Mouse (Mus musculus) cerebellum, adult 18-20 months (tissue): ENCODE measurements at regions not wholly inside any gene's neighbourhood (a gene's known extent, or its start where the extent isn't known, plus 50 kb on each side); places are given as distances from the start of the nearest gene placed in this dataset.

ENCODE experiments used
- DNase-seq, 2 experiments: peaks; one replicate each; pipeline ENCODE4 v3.0.0; 2021

DNA sequence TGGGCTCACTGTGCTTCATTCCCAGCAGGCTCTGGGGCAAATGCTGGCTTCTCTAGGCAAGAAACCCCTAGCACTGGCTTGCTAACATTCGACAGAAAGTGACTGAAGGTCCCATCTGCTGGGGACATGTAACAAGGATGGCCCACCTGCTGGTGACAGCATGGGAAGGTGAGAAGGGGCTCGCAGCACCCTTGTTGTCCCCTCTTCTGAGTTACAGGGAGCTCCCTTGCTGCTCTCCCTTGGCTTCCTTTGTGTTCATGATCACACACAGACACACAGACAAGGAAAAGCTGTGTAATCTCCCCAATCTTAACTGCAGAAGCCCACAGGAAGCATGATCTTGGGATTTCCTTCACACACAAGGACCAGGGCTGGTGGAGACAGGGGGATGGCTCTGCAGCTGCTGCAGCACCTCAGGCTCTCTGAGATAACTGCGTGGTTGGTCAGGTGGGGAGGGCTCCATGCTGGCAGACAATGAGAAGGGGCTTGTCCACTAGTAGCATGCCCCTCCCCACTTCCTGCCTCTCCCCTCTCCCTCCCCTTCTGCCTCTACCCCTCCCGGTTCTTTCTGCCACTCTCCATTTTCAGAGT, 95.3 kb upstream of the Trpm1 start:
- no peak for DNase-seq

DNA sequence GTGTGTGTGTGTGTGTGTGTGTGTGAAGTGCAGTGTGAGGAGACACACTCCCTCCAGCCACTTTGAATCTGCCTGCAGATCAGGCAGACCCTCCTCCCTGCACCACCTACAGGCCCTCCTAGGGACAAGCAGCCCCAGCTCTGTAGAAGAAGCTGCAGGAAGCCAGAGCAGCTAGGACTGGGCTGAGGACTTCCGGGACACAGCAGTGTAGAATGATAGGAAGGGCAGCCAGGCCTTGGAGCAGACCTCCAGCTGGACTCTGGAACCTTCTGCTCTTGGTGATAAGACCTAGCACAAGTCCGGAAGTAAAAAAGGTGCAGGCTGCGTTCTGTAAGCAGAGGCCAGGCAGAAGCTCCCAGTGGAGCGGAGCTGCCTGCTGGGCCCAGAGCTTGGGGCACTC, 95.8 kb upstream of the Trpm1 start:
- no peak for DNase-seq

DNA sequence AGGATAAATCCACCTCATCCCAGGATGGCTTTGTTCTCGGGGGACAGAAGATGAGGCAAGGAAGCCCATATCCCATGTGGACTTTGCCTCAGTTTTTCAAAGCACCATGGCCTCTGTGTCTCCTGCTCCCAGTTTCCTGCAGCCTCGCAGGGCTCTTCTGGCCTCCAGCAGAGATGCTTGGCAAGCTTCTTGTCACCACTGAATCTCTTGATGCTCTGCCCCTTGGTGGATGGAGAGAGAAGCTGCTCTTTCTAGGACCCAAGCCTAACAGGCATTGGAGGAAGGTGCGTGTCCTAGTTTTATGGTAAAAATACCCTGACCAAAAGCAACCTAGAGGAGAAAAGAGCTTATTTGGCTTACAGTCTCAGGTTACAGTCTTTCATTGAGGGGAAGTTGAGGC, 97.1 kb upstream of the Trpm1 start:
- peak; percentile 36 to 45 for DNase-seq

DNA sequence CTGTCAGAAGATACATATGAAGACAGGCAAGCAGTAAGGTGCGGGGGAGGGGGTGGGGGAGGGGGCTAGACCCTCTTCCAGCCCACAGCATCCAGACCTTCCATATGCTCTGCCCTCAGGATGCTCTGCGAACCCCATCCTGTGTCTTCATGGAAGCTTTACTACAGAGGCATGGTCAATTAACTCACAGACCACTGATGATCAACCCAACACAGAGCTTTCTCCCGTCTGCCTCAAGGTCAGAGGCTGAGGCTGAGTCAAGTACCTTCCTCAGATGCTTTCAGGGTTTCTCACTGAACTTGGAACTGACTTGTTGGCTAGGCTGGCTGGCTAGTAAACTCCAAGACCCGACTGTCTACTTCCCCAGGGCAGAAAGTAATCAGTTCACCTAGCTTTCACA, 98.6 kb upstream of the Trpm1 start:
- no peak for DNase-seq

DNA sequence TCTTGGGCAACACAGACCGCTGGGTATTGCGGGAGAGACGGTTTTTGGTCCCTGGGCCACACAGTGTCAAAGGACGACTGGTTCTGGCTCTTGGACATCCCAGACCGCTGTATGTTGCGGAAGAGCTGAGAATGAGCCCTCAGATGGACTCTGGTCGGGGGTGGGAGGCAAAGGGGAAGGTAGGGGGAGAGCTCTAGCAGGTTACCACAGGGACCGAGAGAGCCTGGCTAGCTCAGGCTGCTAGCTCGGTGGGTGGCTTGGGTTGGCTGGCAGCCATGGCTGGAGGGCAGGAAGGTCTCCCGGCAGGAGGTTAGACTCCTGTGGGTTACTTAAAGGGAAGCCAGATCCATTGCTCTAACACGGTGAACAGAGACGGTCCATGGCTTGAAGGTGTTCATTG, 99.9 kb upstream of the Trpm1 start:
- peak; percentile 45 to 51 for DNase-seq

DNA sequence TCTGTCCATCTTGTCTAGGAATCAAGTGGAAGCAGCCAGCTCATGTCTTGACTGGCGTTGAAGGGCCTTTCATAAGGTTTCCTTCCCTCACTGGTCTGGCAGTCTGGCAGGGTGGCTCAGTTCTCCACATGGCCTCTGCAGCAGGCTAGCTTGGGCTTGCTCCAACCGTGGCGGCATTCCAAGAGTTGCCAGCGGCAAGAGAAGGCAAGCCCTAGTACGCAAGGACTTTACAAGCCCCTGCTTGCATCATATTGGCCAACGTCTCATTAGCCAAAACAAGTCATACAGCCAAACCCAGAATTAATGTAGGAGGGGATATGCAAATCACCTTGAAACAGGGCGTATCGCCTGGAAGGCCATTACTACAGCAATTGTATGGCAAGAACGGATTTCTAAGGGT, 101.2 kb upstream of the Trpm1 start:
- DNase-seq = peak; percentile 71 to 72

DNA sequence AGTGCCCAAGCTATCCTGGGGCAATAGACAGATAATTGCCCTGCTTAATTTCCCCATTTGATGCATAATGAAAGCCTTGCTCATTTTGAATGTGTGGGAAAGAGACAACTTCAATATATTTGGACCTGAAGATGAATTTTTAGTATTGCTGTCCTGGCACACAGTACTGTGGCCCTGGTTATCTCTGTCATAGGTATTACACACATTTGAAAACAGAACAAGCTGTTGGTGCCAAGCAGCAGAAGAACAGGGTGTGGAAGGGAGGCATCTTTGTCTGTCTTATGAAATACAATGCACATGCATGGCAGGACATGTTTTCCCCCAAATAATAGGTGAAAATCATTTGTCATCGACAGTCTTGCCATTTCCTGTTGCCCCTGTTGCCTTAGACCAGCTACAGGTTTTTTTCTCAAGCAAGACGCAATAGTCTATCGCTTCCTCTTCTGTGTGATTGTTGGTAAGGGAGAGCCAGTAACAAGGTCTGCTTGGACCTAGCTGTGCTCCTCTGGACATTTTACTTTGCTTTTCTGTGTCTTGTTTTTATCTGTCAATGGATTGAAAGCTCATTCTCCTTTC, 102.7 kb upstream of the Trpm1 start:
- no peak for DNase-seq

DNA sequence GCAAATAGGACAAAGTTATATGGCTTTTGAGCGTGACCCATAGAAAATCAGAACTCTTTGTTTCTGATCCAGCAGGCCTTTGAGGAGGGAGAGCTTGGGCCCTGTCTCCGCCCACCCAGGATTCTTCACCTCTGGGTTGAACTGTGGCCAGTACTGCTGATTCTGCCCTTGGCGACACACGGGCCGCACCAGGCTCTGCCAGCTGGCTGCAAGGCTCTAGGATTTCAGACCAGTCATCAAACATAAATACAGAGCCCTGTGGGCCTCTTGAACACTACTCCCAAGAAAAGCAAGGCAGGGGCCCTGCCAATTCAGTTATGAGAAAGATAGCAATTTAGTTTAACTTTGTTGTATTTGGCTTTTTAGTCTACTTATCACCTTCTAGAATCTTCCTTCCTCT, 103.4 kb upstream of the Trpm1 start:
- no peak for DNase-seq

DNA sequence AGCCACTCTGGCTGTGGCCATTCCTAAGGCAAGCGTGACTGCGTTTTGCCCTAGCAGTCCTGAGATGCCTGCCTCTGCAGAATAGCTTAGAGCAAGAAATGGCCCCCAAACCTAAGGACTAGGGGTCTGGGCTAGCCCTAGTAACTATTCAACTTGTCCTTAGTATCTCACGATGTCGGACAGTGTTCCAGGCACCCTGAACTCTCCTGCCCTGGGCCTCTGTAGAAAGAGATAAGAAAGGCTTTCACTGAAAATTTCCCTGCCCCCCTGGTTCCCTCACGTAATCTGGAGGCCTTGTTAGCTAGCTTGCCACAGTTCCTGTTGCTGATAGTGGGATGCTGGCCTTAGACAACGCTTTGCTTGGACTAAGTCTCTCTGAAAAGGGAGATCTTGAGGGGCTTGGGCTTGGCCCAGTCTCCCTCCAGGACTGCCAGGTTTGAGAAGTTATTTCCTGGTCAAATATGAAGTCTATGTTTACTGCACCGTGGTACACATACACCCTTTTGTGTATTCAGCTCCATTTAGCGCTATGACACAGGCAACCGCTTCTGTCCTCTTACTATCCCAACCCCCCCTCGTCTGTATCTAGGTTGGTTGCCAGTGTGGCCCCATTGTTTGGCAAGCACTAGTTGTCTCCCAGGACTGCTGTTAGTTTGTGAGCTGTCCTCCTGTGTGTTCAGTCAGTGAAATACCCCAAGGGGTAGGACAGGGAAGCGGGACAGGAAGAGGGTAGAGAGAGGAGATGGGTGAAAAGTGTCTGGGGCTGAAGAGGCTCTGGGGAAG, 104.3 kb upstream of the Trpm1 start:
- no peak for DNase-seq

DNA sequence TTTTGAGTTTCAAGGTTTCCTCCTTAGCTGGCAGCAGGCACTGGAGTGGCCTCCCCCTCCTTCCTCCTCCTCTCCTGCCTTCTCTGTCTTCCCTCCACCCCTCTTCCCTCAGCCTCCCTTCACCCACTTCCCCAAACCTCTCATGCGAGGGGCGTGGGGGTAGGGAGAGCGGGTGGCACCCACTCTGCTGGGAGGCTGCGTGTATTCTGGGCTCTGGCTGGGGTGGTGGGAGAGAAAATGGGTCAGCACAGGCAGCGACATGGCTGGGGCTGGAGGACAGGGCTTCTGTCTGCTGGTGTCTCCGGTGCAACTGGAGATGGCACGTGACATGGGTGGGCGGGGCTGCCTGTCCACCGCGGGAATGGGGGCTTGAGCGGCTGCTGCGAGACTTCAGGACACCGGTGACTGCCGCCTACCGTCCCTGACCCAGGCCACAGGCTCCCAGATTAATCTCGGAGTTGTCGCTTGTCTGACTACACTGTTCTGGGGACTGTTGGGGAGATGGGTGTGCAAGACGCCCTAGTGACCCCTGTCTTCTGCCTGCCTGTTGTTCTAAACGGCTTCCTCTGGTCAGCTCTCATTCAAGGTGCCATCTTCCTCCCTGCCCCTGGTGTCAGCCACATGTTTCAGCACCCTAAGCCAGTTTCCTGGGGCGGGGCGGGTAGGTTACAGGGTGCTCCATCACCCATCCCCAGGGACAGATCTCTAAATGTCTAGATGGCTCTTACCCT, 105.0 kb upstream of the Trpm1 start:
- peak in 1 of 2 experiments; percentile 45 for DNase-seq

DNA sequence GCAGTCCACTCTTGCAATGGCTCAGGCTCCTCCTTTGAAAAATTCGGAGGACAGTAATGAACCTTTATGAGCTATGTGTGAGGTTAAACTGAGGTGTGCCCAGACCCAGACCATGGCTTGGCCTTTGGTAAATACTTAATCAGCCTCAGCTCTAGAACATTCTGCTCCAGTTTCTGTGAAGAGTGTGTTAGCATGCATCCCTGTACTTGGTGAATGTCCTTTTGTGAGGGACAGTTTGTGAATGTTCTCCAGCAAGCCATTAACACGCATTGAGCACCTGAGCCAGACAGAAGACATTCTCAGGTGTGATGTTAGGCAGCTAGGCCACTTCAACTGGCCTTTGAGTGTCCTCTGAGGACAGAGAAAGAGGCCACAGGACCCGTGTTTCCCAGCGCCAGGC, 105.8 kb upstream of the Trpm1 start:
- DNase-seq = no peak

DNA sequence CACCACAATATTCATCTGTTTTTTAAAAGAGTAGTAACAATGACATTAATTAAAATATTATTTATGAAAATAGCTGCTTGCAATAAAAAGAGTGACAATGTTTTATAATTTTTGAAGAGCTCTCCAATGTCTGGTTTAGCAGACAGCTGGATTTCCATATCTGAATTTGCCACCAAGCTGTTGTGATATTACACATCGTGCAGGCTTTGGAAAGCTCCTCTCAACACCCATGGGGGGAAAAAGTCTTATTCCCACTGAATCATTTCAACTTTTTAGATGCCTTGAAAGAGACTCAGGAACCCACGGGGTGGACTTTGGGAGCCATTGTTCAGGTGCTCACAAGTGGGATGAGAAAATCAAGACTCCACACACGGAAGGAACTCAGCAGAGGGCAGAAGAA, 106.6 kb upstream of the Klf13 start:
- no peak for DNase-seq

DNA sequence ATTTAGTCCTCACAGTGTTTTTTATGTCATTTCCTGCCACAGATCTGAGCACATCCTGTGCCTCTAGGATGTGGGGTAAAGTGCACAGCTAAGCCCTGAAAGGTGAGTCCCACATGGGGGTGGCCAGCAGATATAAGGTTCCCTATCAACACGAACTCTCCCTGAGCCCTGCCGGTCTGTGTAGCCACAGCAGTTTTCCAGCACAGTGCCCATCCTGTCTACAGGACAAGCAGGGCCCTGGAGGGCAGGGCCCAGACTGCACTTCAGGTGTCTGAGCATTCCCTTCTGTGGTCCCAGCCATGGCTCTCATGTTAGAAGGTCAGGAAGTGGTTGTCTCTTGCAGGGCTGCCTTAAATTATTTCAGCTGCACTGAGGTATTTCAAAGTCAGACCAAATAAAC, 104.3 kb upstream of the Klf13 start:
- DNase-seq = no peak

DNA sequence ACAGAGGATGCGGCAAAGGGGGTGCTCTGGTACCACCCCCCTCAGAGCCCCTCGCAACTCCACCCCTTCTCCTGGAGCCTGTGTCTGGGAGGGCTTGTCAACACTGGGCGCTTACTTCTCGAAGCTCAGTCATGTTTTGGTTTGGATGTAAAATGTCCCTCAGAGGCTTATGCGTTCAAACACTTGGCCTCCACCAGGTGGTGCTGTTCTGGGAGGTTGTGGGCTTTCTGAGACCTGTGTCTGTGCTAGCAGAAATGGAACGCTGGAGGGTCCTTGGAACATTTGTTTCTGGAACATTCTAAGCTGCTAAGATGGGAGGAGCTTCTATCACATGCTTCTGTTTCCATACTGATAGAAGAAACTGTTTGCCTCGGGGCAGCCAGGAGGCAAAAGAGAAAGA, 102.6 kb upstream of the Klf13 start:
- no peak for DNase-seq

DNA sequence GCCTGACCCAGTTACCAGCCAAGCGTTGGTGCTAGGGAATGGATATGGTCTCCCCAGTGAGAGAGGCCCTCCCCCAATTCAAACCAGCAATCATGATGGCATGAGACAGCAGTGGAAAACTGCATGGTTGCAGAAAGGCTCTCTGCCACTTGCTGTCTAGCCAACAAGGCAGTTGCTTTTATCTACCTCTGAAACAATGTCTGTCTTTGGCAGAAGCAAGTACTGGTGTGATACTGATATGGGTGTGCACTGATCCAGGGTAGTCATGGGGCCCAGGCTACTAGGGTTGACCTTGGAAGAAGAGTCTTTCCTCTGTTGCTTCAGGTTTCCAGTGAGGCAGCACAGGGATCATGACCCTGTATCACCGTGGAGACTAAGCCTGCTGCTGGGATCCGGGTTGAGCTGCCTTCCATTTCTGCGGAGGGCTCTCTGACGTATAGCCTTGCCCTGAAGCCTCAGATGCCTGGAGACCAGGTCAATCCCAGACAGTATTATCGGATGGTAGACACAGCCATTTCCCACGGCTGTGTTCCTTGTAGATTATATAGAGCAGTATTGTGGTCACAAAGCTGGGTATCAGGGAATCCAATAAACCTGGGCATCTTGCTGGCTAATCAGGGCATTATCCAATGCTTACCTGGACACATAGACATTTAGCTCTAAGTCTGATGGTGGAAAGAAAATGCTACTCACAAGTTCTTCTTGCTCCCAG, 101.5 kb upstream of the Klf13 start:
- no peak for DNase-seq

DNA sequence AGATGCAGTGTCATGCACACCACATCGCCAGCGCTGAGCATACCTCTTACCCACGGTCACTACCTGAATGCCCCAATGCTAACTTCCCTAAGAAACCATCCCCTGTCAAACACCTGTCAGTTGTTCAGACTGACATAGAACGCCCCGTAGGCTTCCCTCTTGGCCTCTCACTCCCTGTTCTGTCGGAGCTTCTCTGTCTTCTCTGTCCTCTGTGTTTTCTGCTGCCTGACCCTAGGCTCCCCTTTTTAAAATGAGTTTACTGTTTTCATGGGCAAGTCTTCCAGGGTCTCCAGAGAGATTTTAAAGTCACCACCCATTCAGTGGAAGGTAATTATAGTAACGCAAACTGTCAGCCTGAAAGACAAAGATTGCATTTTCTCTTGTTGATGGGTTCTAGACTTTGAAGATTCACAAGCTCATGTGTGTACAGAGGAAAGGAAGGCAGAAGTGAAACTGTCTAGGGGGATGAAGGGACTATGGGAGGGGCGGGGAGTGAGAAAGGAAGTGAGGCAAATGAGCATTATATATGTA, 99.1 kb upstream of the Klf13 start:
- no peak for DNase-seq

DNA sequence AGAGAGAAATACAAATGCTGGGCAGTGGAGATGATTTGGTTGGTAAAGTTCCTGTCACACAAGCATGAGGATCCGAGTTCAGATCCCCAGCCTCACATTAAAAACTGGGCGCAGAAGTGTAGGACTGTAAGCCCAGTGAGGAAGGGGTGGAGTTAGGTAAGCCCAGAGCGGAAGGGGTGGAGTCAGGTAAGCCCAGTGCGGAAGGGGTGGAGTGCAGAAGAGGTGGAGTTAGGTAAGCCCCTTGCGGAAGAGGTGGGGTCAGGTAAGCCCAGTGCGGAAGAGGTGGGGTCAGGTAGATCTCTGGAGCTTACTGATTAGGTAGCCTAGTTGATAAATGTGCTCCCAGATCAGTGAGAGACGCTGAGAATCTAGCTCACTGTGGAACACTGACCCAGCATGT, 97.4 kb upstream of the Klf13 start:
- DNase-seq = no peak

DNA sequence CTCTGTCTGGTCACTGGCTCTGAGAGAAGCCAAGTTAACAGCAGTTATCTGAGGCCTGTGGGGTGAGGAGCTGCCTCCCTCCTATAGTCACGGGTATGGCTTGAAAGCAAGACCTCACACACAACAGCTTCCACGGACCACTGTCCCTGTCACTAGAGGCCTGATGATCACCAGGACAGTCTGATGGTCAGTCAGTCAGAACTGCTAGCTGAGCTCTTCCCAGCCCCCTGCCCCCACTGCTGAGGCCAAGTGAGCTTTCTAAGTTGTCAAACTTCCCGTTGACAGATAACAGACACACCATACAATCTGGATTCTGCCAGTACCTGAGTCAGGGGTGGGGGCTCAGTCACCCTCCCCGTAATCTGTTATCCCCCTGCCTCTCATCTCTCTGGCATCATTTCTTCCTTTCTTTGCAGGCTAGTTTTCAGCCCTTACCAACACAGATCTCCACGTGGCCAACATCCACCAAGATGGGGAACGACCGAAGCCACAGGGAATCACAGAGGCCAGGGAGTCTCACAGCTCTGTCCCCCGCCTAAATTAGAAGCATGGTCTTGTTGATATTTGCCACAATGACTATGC, 96.4 kb upstream of the Klf13 start:
- DNase-seq = no peak

DNA sequence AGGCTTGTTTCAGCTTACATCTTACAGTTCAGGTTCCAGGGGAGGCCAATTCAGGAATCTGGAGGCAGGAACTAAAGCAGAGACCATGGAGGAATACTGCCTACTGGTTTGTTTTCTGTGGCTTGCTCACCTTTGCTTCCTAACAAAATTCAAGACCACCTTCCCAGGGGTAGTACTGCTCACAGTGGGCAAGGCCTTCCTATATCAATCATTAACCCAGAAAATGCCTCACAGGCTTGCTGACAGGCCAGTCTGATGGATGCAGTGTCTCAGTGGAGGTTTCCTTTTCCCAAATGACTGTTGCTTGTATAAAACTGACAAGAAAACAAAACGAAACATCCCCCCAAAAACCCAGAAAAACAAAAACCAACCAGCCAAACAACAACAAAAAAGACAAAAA, 95.8 kb upstream of the Klf13 start:
- no peak for DNase-seq

DNA sequence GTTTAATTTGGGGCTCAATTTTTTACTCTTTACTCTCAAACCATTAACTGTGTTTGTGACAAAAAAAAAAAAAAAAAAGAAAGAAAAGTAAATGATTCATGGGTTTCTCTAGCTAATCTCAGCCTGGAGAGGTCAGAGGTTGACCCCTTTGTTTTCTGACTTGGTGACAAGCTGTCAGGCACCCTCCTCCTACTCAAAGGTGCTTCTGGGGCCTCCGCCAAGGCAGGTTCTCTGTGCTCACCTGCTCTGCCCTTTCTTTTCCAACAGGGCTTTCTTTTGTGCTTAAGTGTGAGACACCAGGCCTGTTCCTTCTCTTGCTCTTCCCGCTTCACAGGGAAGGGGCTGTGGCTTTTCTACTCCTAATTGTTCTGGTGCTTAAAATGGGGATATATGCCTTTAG, 94.7 kb upstream of the Klf13 start:
- peak; percentile 40 to 51 for DNase-seq

DNA sequence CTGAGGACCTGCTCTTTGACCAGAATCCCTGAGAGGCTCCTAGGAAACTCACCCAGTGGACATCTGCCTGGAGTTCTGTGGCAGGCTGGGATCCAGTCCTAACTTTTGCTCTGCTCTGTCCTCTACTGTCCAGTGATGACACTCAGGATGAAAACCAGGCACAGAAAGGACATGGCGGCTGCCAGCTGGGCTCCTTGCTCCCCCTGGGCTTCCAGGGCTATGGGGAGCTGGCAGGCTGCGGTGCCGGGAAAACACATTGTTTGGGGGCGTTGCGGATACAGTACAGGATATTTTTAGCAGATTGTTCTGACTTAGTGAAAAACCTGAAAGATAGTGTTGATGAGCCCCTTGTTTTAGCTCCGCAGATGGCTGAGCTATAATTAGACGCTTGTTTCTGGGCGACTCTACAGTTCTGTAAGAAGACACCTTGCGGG, 94.2 kb upstream of the Klf13 start:
- peak; percentile 71 to 72 for DNase-seq

DNA sequence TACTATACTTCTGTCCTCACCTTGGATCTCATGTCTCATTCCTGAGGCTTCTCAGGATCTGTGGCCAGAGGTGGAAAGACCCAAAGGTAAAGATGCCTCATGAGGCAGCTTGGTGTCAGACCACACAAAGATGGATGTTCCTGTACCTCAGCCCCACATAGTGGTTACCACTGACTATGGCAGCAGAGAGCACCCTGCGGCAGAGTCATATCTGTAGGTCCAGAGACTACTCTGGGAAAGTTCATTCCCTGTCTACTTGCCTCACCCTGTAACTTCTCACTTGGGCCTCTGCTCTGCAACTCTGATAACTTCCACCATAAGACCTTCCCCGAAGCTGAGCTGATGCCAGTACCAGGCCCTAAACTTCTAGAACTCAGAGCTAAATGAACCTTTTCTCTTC, 91.9 kb upstream of the Klf13 start:
- no peak for DNase-seq

DNA sequence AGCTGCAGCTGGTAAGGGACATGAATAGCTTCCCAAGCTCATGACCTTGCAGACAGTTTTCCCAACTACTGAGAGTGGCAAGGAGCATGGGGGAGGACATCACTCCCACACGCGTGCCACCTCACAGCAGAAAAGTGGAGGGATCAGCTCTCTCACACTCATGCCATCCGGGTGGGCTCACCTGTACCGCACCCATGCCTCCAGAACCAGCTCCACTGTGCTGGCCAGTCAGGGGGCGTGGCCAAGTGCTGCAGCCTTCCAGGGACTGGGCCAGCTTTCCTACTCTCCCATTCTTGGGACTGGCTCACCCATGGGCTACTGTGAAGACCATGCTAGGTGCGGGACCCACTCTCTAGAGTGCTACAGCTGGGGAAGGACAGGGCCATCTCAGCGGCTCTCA, 88.4 kb upstream of the Klf13 start:
- DNase-seq = no peak
